Mouse (Mus musculus) gonadal fat pad, adult 2 months (tissue): ENCODE results near the gene Rab7. TPM values are rescaled to one million over a fixed set of nuclear protein-coding genes. Genes with fewer than 3 reads are reported as not detected.
"Not testable (repeated sequence)": the region's sequence is repeated elsewhere in the genome, so short reads cannot be mapped to it uniquely, and the experiment has no call there.

Experiments used
- DNase-seq: peaks from one replicate; pipeline ENCODE4 v3.0.0-alpha.2; 2012; ENCODE audit warnings: low read depth
- polyA plus RNA-seq: library from polyadenylated mRNA; depleted of rRNA; stranded (reverse); fragments of >200 nt; gene quantifications from 2 replicates; pipeline ENCODE4 v1.2.3, GENCODE M21; 2012; rRNA removed

The Rab7 gene
- polyA plus RNA-seq, 1 experiment: 224 TPM

GRCm38 (mm10) chr6:88003439-88003838 lies 41.6 kb downstream of the Rab7 start:
- DNase-seq: no peak

- no peak for DNase-seq
Observed at GRCm38 (mm10) chr6:87998358-87998757, 46.7 kb downstream of the Rab7 start.

- DNase-seq: no peak
Observed at GRCm38 (mm10) chr6:87997706-87998265, 47.3 kb downstream of the Rab7 start.

- no peak for DNase-seq
Observed at GRCm38 (mm10) chr6:87996606-87997005, 48.5 kb downstream of the Rab7 start.

- no peak for DNase-seq
Observed at GRCm38 (mm10) chr6:87995519-87995918, 49.6 kb downstream of the Rab7 start.

GRCm38 (mm10) chr6:87993790-87994571 lies 51.1 kb downstream of the Rab7 start:
- DNase-seq: no peak

- peak; percentile 47 for DNase-seq
Observed at GRCm38 (mm10) chr6:87992733-87993132, 52.3 kb downstream of the Rab7 start.

GRCm38 (mm10) chr6:87991886-87992285 lies 53.2 kb downstream of the Rab7 start:
- DNase-seq: no peak

- no peak for DNase-seq
Observed at GRCm38 (mm10) chr6:87991216-87991615, 53.9 kb downstream of the Rab7 start.

GRCm38 (mm10) chr6:87982506-87982905 lies 62.6 kb downstream of the Rab7 start:
- DNase-seq: no peak

- no peak for DNase-seq
Observed at GRCm38 (mm10) chr6:87981547-87982256, 63.4 kb downstream of the Rab7 start, which contains the start of gene H1fx. Gene H1fx, minus strand, starts transcription at chr6:87981637.

- no peak for DNase-seq
Observed at GRCm38 (mm10) chr6:87981030-87981485, 64.0 kb downstream of the Rab7 start.

- no peak for DNase-seq
Observed at GRCm38 (mm10) chr6:87980374-87981029, 64.6 kb downstream of the Rab7 start.

- no peak for DNase-seq
Observed at GRCm38 (mm10) chr6:87979728-87980127, 65.3 kb downstream of the Rab7 start.

GRCm38 (mm10) chr6:87970041-87970440 lies 75.0 kb downstream of the Rab7 start:
- no peak for DNase-seq

GRCm38 (mm10) chr6:87962457-87962856 lies 82.6 kb downstream of the Rab7 start:
- DNase-seq: not testable (repeated sequence)

Other genes with a start within 250 kb of the Rab7 start
- gene Rab43, start 233.1 kb downstream of the Rab7 start, polyA plus RNA-seq: 46.8 and 50.8 TPM in 2 replicates
- 1.1 and 1.3 TPM in 2 replicates for gene Gm45140, start 209.5 kb downstream of the Rab7 start, polyA plus RNA-seq
- 25.3 and 25.8 TPM in 2 replicates for gene Isy1, start 206.5 kb downstream of the Rab7 start, polyA plus RNA-seq
- 256 and 292 TPM in 2 replicates for gene Cnbp, start 194.2 kb downstream of the Rab7 start, polyA plus RNA-seq
- gene Copg1, start 157.5 kb downstream of the Rab7 start, polyA plus RNA-seq: 56.6 and 104 TPM in 2 replicates
- gene Hmces, start 131.3 kb downstream of the Rab7 start, polyA plus RNA-seq: 23.0 and 26.2 TPM in 2 replicates
- 7.7 and 15.5 TPM in 2 replicates for gene H1fx, start 63.6 kb downstream of the Rab7 start, polyA plus RNA-seq
- gene Rpn1, start 39.2 kb upstream of the Rab7 start, polyA plus RNA-seq: 250 and 301 TPM in 2 replicates
- gene Gata2, start 148.6 kb upstream of the Rab7 start, polyA plus RNA-seq: 27.2 and 34.2 TPM in 2 replicates
- 7.0 and 7.3 TPM in 2 replicates for gene Dnajb8, start 177.0 kb upstream of the Rab7 start, polyA plus RNA-seq